Mouse (Mus musculus) subcutaneous adipose tissue, adult 2 months (tissue): ENCODE data around the gene Olfr706. TPM values are rescaled to one million over a fixed set of nuclear protein-coding genes. Genes with fewer than 3 reads are reported as not detected.

Experiments used
- polyA plus RNA-seq: library from polyadenylated mRNA; depleted of rRNA; stranded (reverse); fragments of >200 nt; gene quantifications from 2 replicates; pipeline ENCODE4 v1.2.3, GENCODE M21; 2012; ENCODE audit warnings: low replicate concordance; rRNA removed

Olfr706 gene
- not detected in 2 replicates for polyA plus RNA-seq

DNA sequence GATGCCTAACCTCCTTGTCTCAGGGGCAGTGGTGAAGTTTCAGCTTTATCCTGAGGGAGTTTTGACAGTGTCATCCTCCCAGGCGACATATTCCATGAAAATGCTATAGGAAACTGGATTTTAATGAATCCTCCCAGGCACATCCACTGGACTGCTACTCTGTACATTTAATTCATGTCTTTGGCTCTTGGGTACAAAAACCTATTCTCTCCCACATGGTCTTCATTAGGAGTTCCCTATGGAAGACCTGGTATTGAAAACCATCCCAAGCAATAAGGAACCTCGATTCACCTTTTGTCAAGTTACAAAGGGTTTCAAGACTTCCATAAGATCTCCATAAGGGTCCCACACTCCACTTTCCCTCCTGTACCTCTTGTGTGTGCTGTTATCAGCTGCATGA, at the start of gene Olfr706:
Gene Olfr706, minus strand, starts transcription at position 101 of the 400 bp plus-strand sequence.

DNA sequence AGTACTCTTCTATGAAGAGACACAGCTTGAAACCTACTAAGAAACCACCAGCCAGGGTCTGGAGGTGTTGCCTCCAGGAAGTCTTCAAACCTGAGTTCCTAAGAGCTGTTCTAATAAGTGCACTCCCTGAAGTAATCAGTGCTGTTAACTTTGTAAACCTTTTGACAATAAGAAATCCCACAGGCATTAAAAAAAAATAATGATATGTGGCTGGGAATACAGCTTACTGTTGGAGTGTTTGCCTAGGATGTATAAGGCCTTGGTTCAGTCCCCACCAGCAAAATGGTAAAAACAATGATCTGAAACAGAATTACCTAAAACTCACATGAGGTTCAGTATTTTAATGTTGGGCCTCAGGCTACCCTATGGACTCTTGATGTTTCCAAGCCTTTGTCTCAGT, 44.2 kb upstream of the Olfr706 start, which contains the start of gene Olfr709-ps1:
Gene Olfr709-ps1, minus strand, starts transcription at position 101 of the 400 bp plus-strand sequence.

DNA sequence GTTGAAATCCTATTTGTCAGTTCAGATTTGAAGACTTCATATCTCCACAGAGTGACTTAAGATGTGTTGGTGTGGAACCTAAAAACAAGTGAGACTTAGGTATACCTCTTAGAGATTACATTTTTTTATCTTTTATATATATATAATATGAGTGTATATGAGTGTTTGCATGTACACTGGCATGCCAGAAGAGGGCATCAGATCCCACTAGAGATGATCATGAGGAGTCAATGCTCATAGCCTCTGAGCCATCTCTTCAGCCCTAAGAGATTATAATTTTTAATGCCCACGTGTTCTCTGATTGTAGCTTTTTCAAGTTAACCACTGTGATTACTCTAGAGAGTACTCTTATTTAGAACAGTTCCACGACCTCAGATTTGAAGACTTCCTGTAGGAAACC, 19.7 kb upstream of the Olfr706 start, which contains the start of gene Olfr1532-ps1:
Gene Olfr1532-ps1, plus strand, starts transcription at position 326 of the 400 bp plus-strand sequence.

DNA sequence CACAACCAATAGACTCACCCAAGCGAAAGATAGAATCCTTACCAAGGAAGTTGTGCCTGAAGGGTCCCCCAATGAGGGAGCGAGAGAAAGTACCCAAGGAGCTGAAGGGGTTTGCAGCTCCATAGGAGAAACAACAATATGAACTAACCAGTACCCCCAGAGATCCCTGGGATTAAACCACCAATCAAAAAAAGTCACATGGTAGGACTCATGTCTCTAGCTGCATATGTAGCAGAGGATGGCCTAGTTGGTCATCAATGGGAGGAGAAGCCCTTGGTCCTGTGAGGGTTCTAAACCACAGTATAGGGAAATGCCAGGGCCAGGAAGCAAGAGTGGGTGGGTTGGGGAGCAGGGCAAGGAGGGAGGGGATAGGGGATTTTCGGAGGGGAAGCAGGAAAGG, 13.2 kb upstream of the Olfr706 start, which contains the start of gene Olfr707:
Gene Olfr707, minus strand, starts transcription at position 101 of the 400 bp plus-strand sequence.

DNA sequence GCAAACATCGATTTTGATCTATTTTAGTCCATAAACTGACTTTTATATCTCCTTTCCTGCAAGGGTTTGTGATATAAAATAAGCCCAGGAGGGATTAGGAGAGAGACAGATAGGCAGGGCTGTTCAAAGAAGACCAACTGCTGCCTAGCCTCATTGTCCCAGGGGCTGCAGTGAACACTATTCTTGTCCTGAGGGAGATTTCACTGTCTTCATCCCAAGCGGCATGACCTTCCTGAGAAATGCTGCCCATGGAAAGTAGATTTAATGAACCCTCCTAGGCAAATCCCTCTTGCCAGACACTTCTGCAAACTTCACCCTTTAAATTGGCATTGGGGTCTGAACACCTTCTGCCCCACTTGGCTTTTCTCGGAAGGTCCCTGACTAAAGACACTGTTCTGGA, 11.2 kb downstream of the Olfr706 start, which contains the start of gene Olfr705:
Gene Olfr705, minus strand, starts transcription at position 101 of the 400 bp plus-strand sequence.

DNA sequence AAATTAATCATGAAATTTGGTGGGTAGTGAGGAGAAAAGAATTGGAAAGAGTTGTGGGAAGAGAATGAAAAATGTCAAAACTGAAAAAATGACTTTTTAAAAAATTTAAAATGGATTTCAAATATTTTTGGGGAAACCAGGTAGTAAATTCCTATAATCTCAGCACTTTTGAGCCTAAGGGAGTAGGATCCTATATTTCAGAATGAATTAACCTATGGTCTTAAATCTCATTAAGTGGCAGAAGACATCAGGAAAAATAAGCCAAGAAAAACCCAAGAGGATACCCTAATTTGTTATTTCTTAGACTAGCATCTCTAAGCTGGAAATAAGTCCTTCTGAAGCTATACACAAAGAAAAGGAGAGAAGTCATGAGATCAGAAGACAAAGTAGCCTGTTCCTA, 25.1 kb downstream of the Olfr706 start, which contains the start of gene Olfr704:
Gene Olfr704, plus strand, starts transcription at position 301 of the 400 bp plus-strand sequence.

DNA sequence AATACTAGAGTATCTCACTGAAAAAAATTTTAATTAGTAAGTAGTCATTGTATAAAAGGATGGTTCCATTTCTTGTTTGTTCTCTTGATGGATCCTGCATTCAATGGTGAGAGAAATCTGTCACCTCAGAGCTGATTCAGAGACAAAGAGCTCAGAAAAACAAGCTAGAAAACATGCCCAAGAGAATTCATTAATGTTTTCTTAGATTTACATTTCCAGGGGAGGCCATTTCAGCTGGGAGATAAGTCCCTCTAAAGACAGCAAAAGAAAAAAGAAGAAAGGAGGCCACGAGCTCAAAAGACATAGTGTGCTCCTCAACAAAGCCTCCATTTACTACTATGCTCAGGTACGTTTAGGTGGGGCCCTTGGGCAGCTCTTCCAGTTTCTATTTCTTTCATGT, 44.9 kb downstream of the Olfr706 start, which contains the start of gene Olfr703:
Gene Olfr703, plus strand, starts transcription at position 301 of the 400 bp plus-strand sequence.

DNA sequence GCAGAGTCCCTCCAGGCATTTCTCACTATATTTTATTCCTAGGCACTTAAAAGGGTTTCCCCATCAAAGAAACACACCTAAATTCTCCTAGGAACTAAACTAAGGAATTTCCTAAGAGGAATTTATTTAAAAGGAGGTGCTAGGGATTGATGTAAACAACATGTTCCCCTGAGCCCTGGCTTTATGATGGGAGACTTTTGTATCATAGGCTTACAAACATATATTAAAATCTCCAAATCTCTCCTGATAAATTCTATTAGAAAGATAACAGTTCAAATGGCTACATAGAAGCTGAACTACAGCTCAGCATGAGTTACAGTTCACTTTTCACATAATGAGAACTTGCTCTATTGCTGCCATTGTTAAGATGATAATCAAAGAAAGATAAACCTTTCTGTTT, 54.2 kb downstream of the Olfr706 start, which contains the start of gene Olfr702:
Gene Olfr702, minus strand, starts transcription at position 101 of the 400 bp plus-strand sequence.

Other genes starting within 250 kb of the Olfr706 start
- gene Olfr693, start 207.6 kb downstream of the Olfr706 start, polyA plus RNA-seq, result not detected in 2 replicates
- gene Olfr694, start 196.3 kb downstream of the Olfr706 start, polyA plus RNA-seq, result not detected in 2 replicates
- not detected in 2 replicates for gene Olfr695, start 171.8 kb downstream of the Olfr706 start, polyA plus RNA-seq
- gene Olfr697, start 145.7 kb downstream of the Olfr706 start, polyA plus RNA-seq, result not detected in 2 replicates
- not detected in 2 replicates for gene Olfr698, start 132.8 kb downstream of the Olfr706 start, polyA plus RNA-seq
- gene Olfr699, start 95.0 kb downstream of the Olfr706 start, polyA plus RNA-seq, result not detected in 2 replicates
- not detected in 2 replicates for gene Olfr700, start 79.3 kb downstream of the Olfr706 start, polyA plus RNA-seq
- not detected in 2 replicates for gene Olfr701, start 74.0 kb downstream of the Olfr706 start, polyA plus RNA-seq
- not detected in 2 replicates for gene Olfr702, start 54.3 kb downstream of the Olfr706 start, polyA plus RNA-seq
- gene Olfr703, start 44.8 kb downstream of the Olfr706 start, polyA plus RNA-seq, result not detected in 2 replicates
- not detected in 2 replicates for gene Olfr704, start 25.0 kb downstream of the Olfr706 start, polyA plus RNA-seq
- gene Olfr705, start 11.3 kb downstream of the Olfr706 start, polyA plus RNA-seq, result not detected in 2 replicates
- gene Olfr707, start 13.1 kb upstream of the Olfr706 start, polyA plus RNA-seq, result not detected in 2 replicates
- not detected in 2 replicates for gene Olfr1532-ps1, start 19.8 kb upstream of the Olfr706 start, polyA plus RNA-seq
- not detected in 2 replicates for gene Olfr709-ps1, start 44.1 kb upstream of the Olfr706 start, polyA plus RNA-seq
- gene Olfr710, start 60.1 kb upstream of the Olfr706 start, polyA plus RNA-seq, result not detected in 2 replicates
- not detected in 2 replicates for gene Olfr6, start 75.8 kb upstream of the Olfr706 start, polyA plus RNA-seq
- gene Olfr711, start 87.3 kb upstream of the Olfr706 start, polyA plus RNA-seq, result not detected in 2 replicates
- gene Olfr2, start 117.9 kb upstream of the Olfr706 start, polyA plus RNA-seq, result not detected in 2 replicates
- gene Olfr713, start 143.0 kb upstream of the Olfr706 start, polyA plus RNA-seq, result not detected in 2 replicates
- gene Olfr714, start 182.8 kb upstream of the Olfr706 start, polyA plus RNA-seq, result not detected in 2 replicates
- gene Olfr17, start 205.1 kb upstream of the Olfr706 start, polyA plus RNA-seq, result not detected in 2 replicates
- not detected in 2 replicates for gene Olfr715b, start 222.2 kb upstream of the Olfr706 start, polyA plus RNA-seq
- gene Olfr715, start 242.9 kb upstream of the Olfr706 start, polyA plus RNA-seq, result not detected in 2 replicates